Mouse (Mus musculus) heart, embryonic 11.5 days (tissue): Measurements from ENCODE around the gene Siah3. TPM values are rescaled to one million over a fixed set of nuclear protein-coding genes. Genes with fewer than 3 reads are reported as not detected.

Source experiments
- ATAC-seq: fragments of 200-750 bp; cut with Nextera tagmentation; replicated peaks from 2 replicates; pipeline ENCODE4 v1.8.0; 2017; ENCODE audit warnings: moderate library complexity; ENCODE audit not compliant: insufficient number of reproducible peaks, low FRiP score, low TSS enrichment
- H3K27ac ChIP-seq: fragments of 300-500 bp; sonication (generic); 2 replicates; pipeline ENCODE4 v1.5.1; 2014; ENCODE audit warnings: mild to moderate bottlenecking, low read depth, low read length
- H3K27me3 ChIP-seq: fragments of 300-500 bp; sonication (generic); 2 replicates; pipeline ENCODE4 v1.6.1; 2014; ENCODE audit warnings: mild to moderate bottlenecking, low read length, mixed read lengths; ENCODE audit not compliant: control insufficient read depth, insufficient read depth
- H3K36me3 ChIP-seq: fragments of 300-500 bp; sonication (generic); 2 replicates; pipeline ENCODE4 v1.6.1; 2014; ENCODE audit warnings: mild to moderate bottlenecking, low read length, moderate library complexity, mixed read lengths; ENCODE audit not compliant: control insufficient read depth, insufficient read depth
- H3K4me1 ChIP-seq: fragments of 300-500 bp; sonication (generic); 2 replicates; pipeline ENCODE4 v1.6.1; 2014; ENCODE audit warnings: low read length; ENCODE audit not compliant: control insufficient read depth, insufficient read depth
- H3K4me2 ChIP-seq: fragments of 300-500 bp; sonication (generic); 2 replicates; pipeline ENCODE4 v1.6.1; 2014; ENCODE audit warnings: mild to moderate bottlenecking, moderate library complexity
- H3K4me3 ChIP-seq: fragments of 300-500 bp; sonication (generic); 2 replicates; pipeline ENCODE4 v1.5.1; 2014; ENCODE audit warnings: low read depth, low read length
- H3K9ac ChIP-seq: fragments of 300-500 bp; sonication (generic); 2 replicates; pipeline ENCODE4 v1.6.1; 2014; ENCODE audit warnings: mild to moderate bottlenecking, low read depth, low read length, moderate library complexity
- H3K9me3 ChIP-seq: fragments of 300-500 bp; sonication (generic); replicated peaks from 2 replicates; pipeline ENCODE4 v1.6.1; 2016; ENCODE audit warnings: low read length; ENCODE audit not compliant: control insufficient read depth
- WGBS: fragments of 180-500 bp; shearing (Covaris S2); extraction: QIAGEN DNeasy Blood & Tissue Kit; methylation state at CpG from one replicate; pipeline ENCODE4 v1.1.7; 2014; ENCODE audit not compliant: insufficient replicate concordance; 5-methylcytosine and 5-hydroxymethylcytosine counted together
- polyA plus RNA-seq: library from polyadenylated mRNA; unstranded; fragments of >200 nt; fragmentation: Nextera tagmentation; extraction: Ambion mirVana; gene quantifications from 2 replicates; pipeline ENCODE4 v1.2.1, GENCODE M21; 2014

The Siah3 gene
- polyA plus RNA-seq, 1 experiment from 2014 or later = 0.13 TPM

GRCm38 (mm10) chr14:75456489-75457220 is 873 bp downstream of the Siah3 start:
- H3K36me3 ChIP-seq = no peaks in the 10 kb centered on the region
- H3K27me3 ChIP-seq = peaks cover 6% of the 10 kb centered on the region; the same call in 1 of the 2 replicates
- 8% methylated on average over 13 of the region's 13 CpGs for WGBS
- H3K4me3 ChIP-seq = peak overlapping the region; percentile 35
- H3K27ac ChIP-seq = no peak overlapping the region
- ATAC-seq = no peak
- H3K9me3 ChIP-seq = no peaks in the 10 kb centered on the region
- 0 out of 2 replicates have a peak overlapping the region, but pooled peaks have one; percentile 28 for H3K9ac ChIP-seq
- peak overlapping the region; percentile 73 for H3K4me2 ChIP-seq
- peaks cover 3% of the 10 kb centered on the region; the same call in 1 of the 2 replicates for H3K4me1 ChIP-seq

GRCm38 (mm10) chr14:75457221-75457600 is 1.4 kb downstream of the Siah3 start:
- 35% methylated on average over 8 of the region's 8 CpGs for WGBS
- H3K9ac ChIP-seq = 0 out of 2 replicates have a peak overlapping the region, but pooled peaks have one; percentile 28
- H3K27me3 ChIP-seq = peaks cover 6% of the 10 kb centered on the region; the same call in 1 of the 2 replicates
- no peaks in the 10 kb centered on the region for H3K9me3 ChIP-seq
- ATAC-seq = no peak
- H3K36me3 ChIP-seq = no peaks in the 10 kb centered on the region
- no peak overlapping the region for H3K27ac ChIP-seq
- peaks cover 3% of the 10 kb centered on the region; the same call in 1 of the 2 replicates for H3K4me1 ChIP-seq
- H3K4me3 ChIP-seq = peak overlapping the region; percentile 35
- peak overlapping the region; percentile 73 for H3K4me2 ChIP-seq

- Histone ChIP-seq H3K9me3 (no peaks in the 10 kb centered on the region), H3K27ac (no peak overlapping the region), H3K27me3 (peaks cover 6% of the 10 kb centered on the region; the same call in 1 of the 2 replicates), H3K4me2 (no peak overlapping the region), H3K36me3 (no peaks in the 10 kb centered on the region), H3K4me1 (peaks cover 3% of the 10 kb centered on the region; the same call in 1 of the 2 replicates), H3K9ac (no peak overlapping the region), H3K4me3 (no peak overlapping the region)
- ATAC-seq = no peak
- 80% methylated on average over 10 of the region's 10 CpGs for WGBS
Observed at GRCm38 (mm10) chr14:75459431-75459830, 3.6 kb downstream of the Siah3 start.

GRCm38 (mm10) chr14:75459991-75460390 is 4.2 kb downstream of the Siah3 start:
- no peak overlapping the region for H3K4me3 ChIP-seq
- H3K9ac ChIP-seq = no peak overlapping the region
- H3K36me3 ChIP-seq = no peaks in the 10 kb centered on the region
- no peak for ATAC-seq
- no peak overlapping the region for H3K27ac ChIP-seq
- peaks cover 6% of the 10 kb centered on the region; the same call in 1 of the 2 replicates for H3K27me3 ChIP-seq
- peaks cover 3% of the 10 kb centered on the region; the same call in 1 of the 2 replicates for H3K4me1 ChIP-seq
- H3K9me3 ChIP-seq = no peaks in the 10 kb centered on the region
- 41% methylated on average over 3 of the region's 3 CpGs for WGBS
- H3K4me2 ChIP-seq = no peak overlapping the region

GRCm38 (mm10) chr14:75460436-75460835 is 4.7 kb downstream of the Siah3 start:
- ATAC-seq = no peak
- WGBS = 49% methylated on average over 3 of the region's 3 CpGs
- Histone ChIP-seq H3K9me3 (no peaks in the 10 kb centered on the region), H3K27ac (no peak overlapping the region), H3K36me3 (no peaks in the 10 kb centered on the region), H3K27me3 (peaks cover 6% of the 10 kb centered on the region; the same call in 1 of the 2 replicates), H3K4me2 (no peak overlapping the region), H3K9ac (no peak overlapping the region), H3K4me1 (peaks cover 3% of the 10 kb centered on the region; the same call in 1 of the 2 replicates), H3K4me3 (no peak overlapping the region)

- 77% methylated on average over 4 of the region's 4 CpGs for WGBS
- Histone ChIP-seq H3K4me2 (no peak overlapping the region), H3K4me3 (no peak overlapping the region), H3K9me3 (no peaks in the 10 kb centered on the region), H3K4me1 (0 out of 2 replicates have a peak, but pooled peaks cover 3% of the 10 kb centered on the region), H3K27me3 (0 out of 2 replicates have a peak, but pooled peaks cover 4% of the 10 kb centered on the region), H3K27ac (no peak overlapping the region), H3K9ac (no peak overlapping the region), H3K36me3 (no peaks in the 10 kb centered on the region)
- no peak for ATAC-seq
Observed at GRCm38 (mm10) chr14:75461770-75462169, 6.0 kb downstream of the Siah3 start.

GRCm38 (mm10) chr14:75463171-75463570 is 7.4 kb downstream of the Siah3 start:
- H3K27me3 ChIP-seq = no peaks in the 10 kb centered on the region
- H3K4me3 ChIP-seq = no peak overlapping the region
- ATAC-seq = no peak
- H3K4me1 ChIP-seq = no peaks in the 10 kb centered on the region
- H3K9ac ChIP-seq = no peak overlapping the region
- no peaks in the 10 kb centered on the region for H3K36me3 ChIP-seq
- H3K27ac ChIP-seq = no peak overlapping the region
- no peaks in the 10 kb centered on the region for H3K9me3 ChIP-seq
- H3K4me2 ChIP-seq = no peak overlapping the region
- WGBS = 84% methylated on average over 4 of the region's 4 CpGs

- Histone ChIP-seq H3K4me1 (no peaks in the 10 kb centered on the region), H3K9ac (no peak overlapping the region), H3K9me3 (no peaks in the 10 kb centered on the region), H3K27me3 (no peaks in the 10 kb centered on the region), H3K4me2 (no peak overlapping the region), H3K36me3 (no peaks in the 10 kb centered on the region), H3K27ac (no peak overlapping the region), H3K4me3 (no peak overlapping the region)
- WGBS = 76% methylated on average over 4 of the region's 4 CpGs
- no peak for ATAC-seq
Observed at GRCm38 (mm10) chr14:75468941-75469340, 13.2 kb downstream of the Siah3 start.
